Mouse (Mus musculus) neural tube, embryonic 14.5 days (tissue): Measurements from ENCODE around the gene 1700125H20Rik. TPM values are rescaled to one million over a fixed set of nuclear protein-coding genes. Genes with fewer than 3 reads are reported as not detected.
"Not testable (repeated sequence)": the region's sequence is repeated elsewhere in the genome, so short reads cannot be mapped to it uniquely, and the experiment has no call there.

Experiments used
- ATAC-seq: fragments of 200-750 bp; cut with Nextera tagmentation; 2 replicates; pipeline ENCODE4 v1.8.0; 2017; ENCODE audit warnings: low read depth, mild to moderate bottlenecking, moderate TSS enrichment, moderate library complexity
- H3K27ac ChIP-seq: fragments of 300-500 bp; sonication (generic); 2 replicates; pipeline ENCODE4 v1.5.1; 2014; ENCODE audit warnings: low read depth, mild to moderate bottlenecking, control low read depth, low read length, moderate library complexity, mixed read lengths
- H3K27me3 ChIP-seq: fragments of 300-500 bp; sonication (generic); 2 replicates; pipeline ENCODE4 v1.6.1; 2014; ENCODE audit warnings: low read length; ENCODE audit not compliant: control insufficient read depth, insufficient read depth
- H3K36me3 ChIP-seq: fragments of 300-500 bp; sonication (generic); 2 replicates; pipeline ENCODE4 v1.6.1; 2014; ENCODE audit warnings: low read length, mixed read lengths; ENCODE audit not compliant: control insufficient read depth, insufficient read depth
- H3K4me1 ChIP-seq: fragments of 300-500 bp; sonication (generic); 2 replicates; pipeline ENCODE4 v1.6.1; 2014; ENCODE audit warnings: low read length; ENCODE audit not compliant: control insufficient read depth, insufficient read depth
- H3K4me2 ChIP-seq: fragments of 300-500 bp; sonication (generic); 2 replicates; pipeline ENCODE4 v1.6.1; 2014; ENCODE audit warnings: mild to moderate bottlenecking, low read depth, low read length, control low read depth
- H3K4me3 ChIP-seq: fragments of 300-500 bp; sonication (generic); 2 replicates; pipeline ENCODE4 v1.5.1; 2014; ENCODE audit warnings: low read depth, low read length, control low read depth, mixed read lengths
- H3K9ac ChIP-seq: fragments of 300-500 bp; sonication (generic); replicated peaks from 2 replicates; pipeline ENCODE4 v1.6.1; 2014; ENCODE audit warnings: low read depth, mild to moderate bottlenecking, control low read depth, low read length, mixed read lengths
- H3K9me3 ChIP-seq: fragments of 300-500 bp; sonication (generic); 2 replicates; pipeline ENCODE4 v1.6.1; 2016; ENCODE audit warnings: low read length; ENCODE audit not compliant: control insufficient read depth
- WGBS: fragments of 180-500 bp; shearing (Covaris S2); extraction: QIAGEN DNeasy Blood & Tissue Kit; methylation state at CpG from one replicate; pipeline ENCODE4 v1.1.7; 2014; 5-methylcytosine and 5-hydroxymethylcytosine counted together
- polyA plus RNA-seq: library from polyadenylated mRNA; unstranded; fragments of >200 nt; fragmentation: Nextera tagmentation; extraction: Ambion mirVana; gene quantifications from 2 replicates; pipeline ENCODE4 v1.2.1, GENCODE M21; 2014

The 1700125H20Rik gene
- polyA plus RNA-seq, 1 experiment from 2014 or later, result 1.3 TPM

DNA sequence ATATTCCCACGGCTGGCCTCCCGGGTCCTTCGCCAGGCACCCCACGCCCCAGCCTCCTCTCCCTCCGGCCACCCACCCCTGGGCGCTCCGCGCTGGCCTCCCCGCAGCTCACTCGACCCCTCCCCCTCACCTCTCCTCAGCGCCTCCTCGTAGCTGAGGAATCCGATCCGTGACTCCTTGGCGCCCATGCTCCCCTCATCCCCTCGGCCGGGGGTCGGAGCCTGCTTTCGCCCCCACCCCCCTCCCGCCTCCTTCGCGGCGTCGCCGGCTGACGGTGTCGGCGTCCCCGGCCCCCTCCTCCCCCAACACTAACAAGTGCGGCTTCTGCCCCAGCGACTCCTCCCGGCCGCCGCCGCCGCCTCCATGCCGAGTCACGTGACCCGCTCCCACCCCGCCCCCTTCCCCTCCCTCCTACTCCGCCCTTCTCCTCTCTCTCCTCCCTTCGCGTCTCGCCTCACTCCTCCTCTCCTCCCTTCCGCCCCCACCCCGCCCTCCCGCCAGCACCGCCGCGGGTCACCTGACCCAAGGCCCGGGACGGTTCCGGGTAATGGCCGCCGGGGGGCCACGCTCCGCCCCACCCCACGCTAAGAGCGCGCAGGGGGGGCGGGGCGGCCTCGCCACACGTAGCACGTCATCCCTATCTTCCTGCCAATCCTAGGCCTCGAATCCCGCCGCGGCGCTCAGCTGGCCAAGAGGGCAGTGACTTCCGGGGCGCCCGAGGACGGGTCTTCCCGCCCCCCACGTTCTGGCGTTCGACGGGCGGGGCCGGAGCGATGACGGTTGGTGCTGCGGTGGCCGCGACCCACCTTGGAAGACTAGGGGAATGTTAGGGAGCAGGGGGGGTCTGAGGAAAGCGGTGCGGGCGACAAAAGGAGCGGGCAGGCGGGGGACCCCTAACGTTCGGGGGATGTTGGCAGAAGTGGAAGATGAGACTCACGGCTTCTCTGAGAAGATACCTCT is 30.3 kb upstream of the 1700125H20Rik start, which contains the start of gene Usp32:
TSS of gene Usp32 (minus strand) at position 581 of the 960 bp plus-strand sequence.
- Histone ChIP-seq H3K27ac (peak within 1 kb of the TSS; percentile 86), H3K4me2 (peak within 1 kb of the TSS; percentile 75), H3K4me1 (0 out of 2 replicates have a peak, but pooled peaks cover 6% of the 10 kb centered on the region), H3K36me3 (no peaks in the 10 kb centered on the region), H3K4me3 (peak within 1 kb of the TSS; percentile 77), H3K9me3 (no peaks in the 10 kb centered on the region), H3K27me3 (no peaks in the 10 kb centered on the region), H3K9ac (peak within 1 kb of the TSS; percentile 80)
- ATAC-seq, result peak; percentile 95
- under 1% methylated on average over 82 of the region's 94 CpGs for WGBS

DNA sequence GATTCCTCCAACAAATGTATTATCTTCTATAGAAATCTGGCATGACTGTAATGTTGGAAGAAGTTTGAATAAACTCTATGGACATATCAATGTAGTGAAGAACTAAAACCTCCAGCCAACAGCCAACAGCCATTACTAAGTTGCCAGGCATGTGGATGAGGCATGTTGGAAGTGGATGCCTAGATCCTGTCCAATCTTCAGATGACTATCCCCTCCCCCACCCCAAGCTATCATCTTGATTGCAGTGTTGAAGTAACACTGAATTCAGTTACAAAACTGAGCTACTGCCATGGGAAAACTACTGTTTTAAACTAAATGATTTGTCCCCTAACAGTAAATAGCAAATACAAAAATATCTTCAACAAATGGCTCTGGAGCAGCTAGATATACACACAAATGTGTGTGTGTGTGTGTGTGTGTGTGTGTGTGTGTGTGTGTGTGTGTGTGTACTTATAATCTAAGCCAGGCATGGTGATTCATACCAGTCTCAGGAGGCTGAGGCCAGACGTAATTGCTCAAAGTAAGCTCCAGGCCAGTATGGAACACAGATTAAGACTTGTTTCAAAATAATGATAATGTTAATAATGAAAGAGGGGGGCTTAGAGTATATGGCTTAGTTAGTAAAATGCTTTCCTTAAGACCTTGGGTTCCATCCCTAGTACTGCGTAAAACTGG is 17.8 kb upstream of the 1700125H20Rik start:
- ATAC-seq, result no peak
- no peaks in the 10 kb centered on the region for H3K27me3 ChIP-seq
- no peaks in the 10 kb centered on the region for H3K4me1 ChIP-seq
- no peak overlapping the region for H3K4me2 ChIP-seq
- no peak overlapping the region for H3K27ac ChIP-seq
- H3K9me3 ChIP-seq, result no peaks in the 10 kb centered on the region
- H3K36me3 ChIP-seq, result no peaks in the 10 kb centered on the region
- H3K4me3 ChIP-seq, result no peak overlapping the region
- no peak overlapping the region for H3K9ac ChIP-seq
- 94% methylated on average over 2 of the region's 2 CpGs for WGBS

DNA sequence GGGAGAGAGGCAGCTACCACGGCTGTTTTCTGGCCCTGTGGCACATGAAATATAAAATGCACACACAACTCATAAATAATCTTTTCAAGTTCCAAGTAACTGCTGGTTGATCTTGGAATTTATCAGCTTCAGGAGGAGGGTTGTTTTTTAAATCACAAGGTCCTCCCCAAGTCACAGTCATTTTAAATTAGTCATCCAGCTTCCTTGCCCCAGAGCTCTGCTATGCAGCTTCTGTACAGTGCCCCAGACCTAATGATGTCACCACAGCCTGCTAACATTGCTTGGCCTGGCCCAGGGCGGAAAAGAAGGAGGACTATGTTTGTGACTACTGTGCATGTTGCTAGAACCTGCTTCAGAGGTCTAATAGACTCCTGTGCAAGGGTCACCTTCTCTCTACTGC is 12.9 kb upstream of the 1700125H20Rik start:
- Histone ChIP-seq H3K27me3 (no peaks in the 10 kb centered on the region), H3K4me1 (no peaks in the 10 kb centered on the region), H3K9ac (no peak overlapping the region), H3K4me3 (no peak overlapping the region), H3K4me2 (no peak overlapping the region), H3K9me3 (no peaks in the 10 kb centered on the region), H3K27ac (no peak overlapping the region), H3K36me3 (no peaks in the 10 kb centered on the region)
- WGBS, result 77% methylated on average over 2 of the region's 2 CpGs
- no peak for ATAC-seq

DNA sequence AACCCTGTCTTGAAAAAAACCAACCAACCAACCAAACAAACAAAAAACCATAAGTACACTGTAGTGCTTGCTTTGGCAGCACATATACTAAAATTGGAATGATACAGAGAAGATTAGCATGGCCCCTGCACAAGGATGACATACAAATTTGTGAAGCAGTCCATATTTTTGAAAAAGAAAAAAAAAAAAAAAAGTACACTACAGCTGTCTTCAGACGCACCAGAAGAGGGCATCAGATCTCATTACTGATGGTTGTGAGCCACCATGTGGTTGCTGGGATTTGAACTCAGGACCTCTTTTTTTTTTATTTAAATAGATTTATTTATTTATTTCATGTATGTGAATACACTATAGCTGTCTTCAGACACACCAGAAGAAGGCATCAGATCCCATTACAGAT is 7.2 kb upstream of the 1700125H20Rik start:
- not testable (repeated sequence) for H3K27ac ChIP-seq, H3K4me1 ChIP-seq, H3K4me3 ChIP-seq, H3K9me3 ChIP-seq, H3K27me3 ChIP-seq, H3K36me3 ChIP-seq, ATAC-seq, H3K4me2 ChIP-seq, H3K9ac ChIP-seq
- 81% methylated on average over 1 of the region's 1 CpGs for WGBS

DNA sequence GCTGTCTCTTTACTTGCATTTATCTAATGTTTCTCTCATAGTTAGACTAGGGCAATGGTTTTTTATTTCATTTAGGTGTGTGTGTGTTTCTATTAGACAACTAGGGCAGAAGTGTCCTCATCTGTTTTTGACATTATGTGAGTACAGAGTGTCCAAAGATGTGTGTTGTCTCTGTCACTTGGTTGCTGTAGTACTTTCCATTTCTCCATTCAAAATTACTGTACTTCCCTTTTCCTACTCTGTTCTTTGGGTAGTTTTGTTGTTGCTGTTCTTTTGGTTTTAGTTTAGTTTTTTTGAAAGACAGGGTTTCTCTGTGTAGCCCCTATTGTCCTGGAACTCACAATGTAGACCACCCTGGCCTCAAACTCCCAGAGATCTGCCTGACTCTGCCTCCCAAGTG is 5.8 kb upstream of the 1700125H20Rik start:
- Histone ChIP-seq H3K9me3 (no peaks in the 10 kb centered on the region), H3K4me2 (no peak overlapping the region), H3K27ac (no peak overlapping the region), H3K27me3 (no peaks in the 10 kb centered on the region), H3K4me1 (no peaks in the 10 kb centered on the region), H3K9ac (no peak overlapping the region), H3K4me3 (no peak overlapping the region), H3K36me3 (no peaks in the 10 kb centered on the region)
- no peak for ATAC-seq

DNA sequence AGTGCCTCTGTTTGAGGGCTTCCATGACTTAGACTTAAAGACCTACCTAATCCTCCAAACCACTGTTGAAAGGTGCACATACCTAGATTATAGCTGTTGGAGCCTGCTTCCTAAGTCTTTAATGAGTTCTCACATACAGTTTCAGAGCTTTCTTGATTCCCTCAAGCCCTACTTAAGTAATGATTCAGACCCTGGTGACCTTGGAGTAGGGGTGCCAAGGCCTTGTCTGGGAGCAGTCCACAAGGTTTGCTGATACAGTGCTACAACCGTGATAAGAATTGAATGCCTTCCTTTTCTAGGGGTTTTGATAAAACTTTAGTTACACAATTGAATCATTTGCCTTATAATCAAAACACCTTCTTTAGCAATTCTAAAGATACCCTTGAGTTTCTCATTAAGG is 2.7 kb upstream of the 1700125H20Rik start:
- Histone ChIP-seq H3K36me3 (no peaks in the 10 kb centered on the region), H3K9me3 (no peaks in the 10 kb centered on the region), H3K4me1 (no peaks in the 10 kb centered on the region; the same call in 1 of the 2 replicates), H3K4me2 (no peak overlapping the region), H3K27me3 (no peaks in the 10 kb centered on the region), H3K9ac (no peak overlapping the region), H3K27ac (no peak overlapping the region), H3K4me3 (no peak overlapping the region)
- WGBS, result 87% methylated on average over 1 of the region's 1 CpGs
- no peak for ATAC-seq

DNA sequence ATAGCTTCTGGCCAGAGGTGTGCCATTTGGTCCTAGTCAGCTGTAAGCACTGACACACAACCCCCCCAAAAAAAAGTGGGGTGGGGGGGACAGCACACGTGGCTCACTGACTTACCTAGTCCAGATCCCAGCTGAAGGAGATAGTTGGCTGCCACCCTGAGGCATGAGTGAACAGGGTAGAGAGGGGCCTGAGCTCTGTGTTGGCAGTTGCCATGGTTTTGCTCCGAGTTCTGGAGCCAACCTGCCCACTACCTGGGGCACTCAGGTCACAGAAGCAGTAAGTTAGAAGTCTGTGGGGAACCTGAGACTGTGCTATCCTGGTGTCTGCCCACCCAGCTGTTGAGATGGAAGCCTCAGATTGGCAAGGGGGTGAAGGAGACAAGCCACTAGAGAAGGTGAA is 629 bp downstream of the 1700125H20Rik start:
- 48% methylated on average over 2 of the region's 2 CpGs for WGBS
- Histone ChIP-seq H3K27ac (no peak overlapping the region), H3K4me3 (no peak overlapping the region), H3K9ac (no peak overlapping the region), H3K4me1 (no peaks in the 10 kb centered on the region; the same call in 1 of the 2 replicates), H3K9me3 (no peaks in the 10 kb centered on the region), H3K27me3 (no peaks in the 10 kb centered on the region), H3K4me2 (no peak overlapping the region; the same call in 1 of the 2 replicates), H3K36me3 (no peaks in the 10 kb centered on the region)
- no peak for ATAC-seq

DNA sequence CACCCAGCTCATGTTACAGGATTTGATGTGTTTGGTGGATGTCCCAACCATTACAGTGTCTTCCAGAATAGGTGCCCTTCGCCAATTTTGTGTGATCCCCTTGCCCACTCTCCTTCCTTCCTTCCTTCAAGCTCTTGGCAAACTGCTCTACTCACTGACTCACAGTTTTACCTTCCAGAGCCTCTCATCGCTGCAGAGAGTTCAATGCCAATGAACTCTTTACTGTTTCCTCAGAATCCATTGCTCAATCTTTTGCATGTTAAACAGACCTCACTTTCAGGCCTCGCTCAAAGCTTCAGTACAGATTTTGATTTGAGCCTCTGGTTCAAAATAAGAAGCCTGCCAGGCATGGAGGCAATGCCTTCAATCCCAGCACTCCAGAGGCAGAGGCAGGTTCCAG is 5.7 kb downstream of the 1700125H20Rik start:
- Histone ChIP-seq H3K9me3 (no peaks in the 10 kb centered on the region), H3K4me1 (no peaks in the 10 kb centered on the region), H3K9ac (no peak overlapping the region), H3K36me3 (no peaks in the 10 kb centered on the region), H3K27ac (no peak overlapping the region), H3K27me3 (no peaks in the 10 kb centered on the region), H3K4me3 (no peak overlapping the region), H3K4me2 (no peak overlapping the region)
- no peak for ATAC-seq
- 87% methylated on average over 3 of the region's 3 CpGs for WGBS

DNA sequence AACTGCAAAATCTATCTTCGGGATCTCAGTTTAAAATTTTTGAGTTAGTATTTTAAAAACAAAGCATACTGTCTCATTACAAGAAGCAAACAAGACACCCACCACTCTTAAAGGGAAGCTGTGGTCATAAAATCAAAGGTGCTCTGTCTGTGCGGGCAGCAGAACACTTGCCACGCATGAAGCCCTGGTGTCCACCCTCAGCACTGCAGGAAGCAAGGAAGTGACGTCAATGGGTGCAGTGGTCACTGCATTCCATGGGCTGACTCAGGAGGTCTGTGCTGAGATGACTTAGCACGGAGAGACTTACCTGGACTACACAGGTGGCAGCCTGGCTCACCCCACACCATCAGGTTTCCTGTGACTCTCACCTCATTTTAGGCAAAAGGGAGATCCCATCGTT is 7.6 kb downstream of the 1700125H20Rik start:
- Histone ChIP-seq H3K36me3 (no peaks in the 10 kb centered on the region), H3K27me3 (no peaks in the 10 kb centered on the region), H3K4me3 (no peak overlapping the region), H3K27ac (no peak overlapping the region), H3K4me1 (no peaks in the 10 kb centered on the region), H3K4me2 (no peak overlapping the region), H3K9me3 (no peaks in the 10 kb centered on the region), H3K9ac (no peak overlapping the region)
- 87% methylated on average over 6 of the region's 6 CpGs for WGBS
- no peak for ATAC-seq
